Mouse (Mus musculus): ENCODE data around the gene Tsc22d2.

The Tsc22d2 gene

GRCm38 (mm10) chr3:58511581-58511980 lies 97.1 kb downstream of the Tsc22d2 start:
- in situ Hi-C loops (cut with MboI, MseI), result no loop called here

GRCm38 (mm10) chr3:58512740-58513139 lies 98.2 kb downstream of the Tsc22d2 start:
- in situ Hi-C loops (cut with MboI, MseI), result no loop called here

GRCm38 (mm10) chr3:58513483-58513882 lies 99.0 kb downstream of the Tsc22d2 start:
- in situ Hi-C loops (cut with MboI, MseI), result no loop called here

- in situ Hi-C loops (cut with MboI, MseI), result no loop called here
These were observed 101.6 kb downstream of the Tsc22d2 start for GRCm38 (mm10) chr3:58515947-58516601.
